Mouse (Mus musculus): ENCODE data around the gene L3hypdh.

DNA sequence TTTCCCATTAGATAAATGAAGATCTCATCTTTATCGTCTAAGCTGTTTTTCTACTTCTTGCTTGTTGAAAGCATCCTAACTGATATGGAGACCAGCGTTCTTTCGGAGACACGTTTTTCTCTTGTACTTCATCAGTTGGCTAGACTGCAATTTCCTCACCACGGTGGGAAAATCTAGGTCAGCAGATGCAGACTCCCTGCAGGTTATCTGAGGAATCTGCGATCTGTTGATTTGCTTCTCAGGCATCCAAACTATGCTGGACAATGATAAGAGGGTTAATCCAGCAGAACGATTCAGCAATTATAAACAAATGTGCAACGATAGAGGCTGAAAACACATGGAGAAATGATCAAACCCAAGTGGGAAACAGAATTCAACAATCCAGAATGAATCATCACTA lies 45.7 kb downstream of the L3hypdh start:
- TF ChIP-seq ZNF384 (IDR thresholded peaks at IDR 0.05; ENCODE audit: low read depth, low read length) = no peak
- TF ChIP-seq HCFC1 (IDR thresholded peaks at IDR 0.05; ENCODE audit: borderline replicate concordance, insufficient read depth, low read length) = no peak
- no peak for TF ChIP-seq MAFK (IDR thresholded peaks at IDR 0.05; ENCODE audit: insufficient read depth, low read depth, low read length)
- TF ChIP-seq ZC3H11A (IDR thresholded peaks at IDR 0.05; ENCODE audit: borderline replicate concordance, low read depth, low read length) = no peak
